Mouse (Mus musculus) cortical plate, adult 2 months (tissue): Measurements from ENCODE around the gene Terf2.

Experiments used
- CTCF ChIP-seq: fragments of 200-500 bp; IDR thresholded peaks from 2 replicates; pipeline ENCODE4 v1.5.1; 2011; ENCODE audit warnings: mild to moderate bottlenecking, control low read depth, low read length; ENCODE audit not compliant: insufficient read depth; ENCODE audit errors: extremely low read depth
- POLR2A ChIP-seq: fragments of 200-500 bp; IDR thresholded peaks from 2 replicates; pipeline ENCODE4 v1.6.1; 2011; ENCODE audit warnings: mild to moderate bottlenecking, low read length, control low read depth; ENCODE audit not compliant: insufficient read depth; ENCODE audit errors: extremely low read depth

DNA sequence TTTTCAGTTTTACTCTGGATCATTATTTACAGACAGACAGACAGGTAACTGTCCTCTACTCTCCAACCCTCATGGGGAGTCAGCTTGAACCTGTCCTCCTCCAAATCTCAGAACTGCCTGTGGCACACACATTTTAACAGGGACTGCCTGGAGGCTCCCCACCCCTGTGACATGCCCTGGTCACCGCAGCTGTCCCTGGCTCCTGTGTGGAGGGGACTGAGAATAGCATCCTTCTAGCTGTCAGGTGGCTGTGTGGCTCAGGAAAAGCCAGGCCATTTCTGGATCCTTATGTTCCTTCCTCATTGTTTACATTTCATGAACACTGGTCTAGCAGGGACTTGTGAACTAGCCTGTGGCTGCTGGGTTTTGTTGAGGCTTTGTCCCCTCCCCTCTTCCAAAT is 22.2 kb downstream of the Terf2 start:
- no peak for TF ChIP-seq CTCF
- TF ChIP-seq POLR2A = no peak
